28 mouse cellular contexts compared by ENCODE assay signal in the genomic region with DNA sequence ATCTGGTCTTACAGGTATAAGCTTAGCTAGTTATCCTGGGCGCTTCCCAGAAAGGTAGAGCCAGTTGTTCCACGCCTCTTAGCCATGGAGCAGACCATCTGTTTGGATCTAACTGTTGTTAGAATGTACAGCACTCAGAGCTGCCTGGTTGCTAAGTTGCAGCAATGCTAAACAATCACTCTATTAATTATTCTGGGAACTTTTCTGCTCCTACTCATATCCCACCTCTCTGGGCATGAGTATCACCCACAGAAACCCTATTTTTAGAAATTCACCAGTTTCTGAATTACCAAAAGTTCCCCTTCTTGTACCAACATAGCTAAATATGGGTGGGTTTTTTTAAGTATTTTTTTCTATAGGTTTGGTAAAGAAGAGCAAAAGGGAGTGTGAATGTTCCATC. TPM values are rescaled to one million over a fixed set of nuclear protein-coding genes. Genes with fewer than 3 reads are reported as not detected.
A peak's percentile ranks its signal among the peaks of the same experiment; 100 is the strongest.
DNase-seq lines count a peak whose midpoint lies in the region; ATAC-seq and TF ChIP-seq lines count a peak whose summit lies in the region.
"Had no signal": no experiment of that assay in that cellular context is flagged by ENCODE, and none has a peak within 500 bp of the region (broad histone marks: within the 10 kb centered on the region; RNA-seq: fewer than 3 reads in every experiment).

No protein-coding gene starts in this region.

- TF ChIP-seq CTCF in CH12.LX (conservative IDR thresholded peaks at IDR 0.05 in 1 of 2, IDR thresholded peaks at IDR 0.05 in 1 of 2; ENCODE audit: low read depth in 2 of 2, low read length in 2 of 2): no peak

- no peaks in the 10 kb centered on the region for H3K79me2 ChIP-seq in CH12.LX (replicated peaks; ENCODE audit: control insufficient read depth, extremely low read depth, insufficient read depth, poor library complexity, severe bottlenecking)

- H3K4me2 ChIP-seq in limb, embryonic 12.5 days: 0 out of 2 replicates have a peak overlapping the region, but pooled peaks have one; percentile 4
- no peak overlapping the region for H3K4me2 ChIP-seq in CH12.LX (ENCODE audit: insufficient read depth, low read depth, poor library complexity, severe bottlenecking)
- no peak overlapping the region for H3K4me2 ChIP-seq in forebrain, embryonic 12.5 days
- H3K4me2 ChIP-seq: embryonic facial prominence, embryonic 13.5 days; hindbrain, embryonic 12.5 days; kidney, embryonic 15.5 days; liver, embryonic 15.5 days; midbrain, embryonic 15.5 days; neural tube, embryonic 12.5 days had no signal

- no peak overlapping the region for H3K9ac ChIP-seq in limb, embryonic 12.5 days (replicated peaks)
- H3K9ac ChIP-seq in CH12.LX (ENCODE audit: insufficient read depth, low read depth): no peak overlapping the region
- H3K9ac ChIP-seq in forebrain, embryonic 12.5 days: no peak overlapping the region
- H3K9ac ChIP-seq: embryonic facial prominence, embryonic 13.5 days; hindbrain, embryonic 12.5 days; kidney, embryonic 15.5 days; liver, embryonic 15.5 days; midbrain, embryonic 15.5 days; neural tube, embryonic 12.5 days had no signal

- H3K4me1 ChIP-seq in limb, embryonic 12.5 days (replicated peaks): peaks cover 17% of the 10 kb centered on the region
- peaks cover 4% of the 10 kb centered on the region; the same call in 1 of the 2 replicates for H3K4me1 ChIP-seq in limb, embryonic 10.5 days
- peaks cover 16 to 32% of the 10 kb centered on the region in 2 experiments; a peak in 3 of 4 replicates for H3K4me1 ChIP-seq in CH12.LX (ENCODE audit: control insufficient read depth in 1 of 2, insufficient read depth in 2 of 2)
- no peaks in the 10 kb centered on the region for H3K4me1 ChIP-seq in forebrain, embryonic 12.5 days
- H3K4me1 ChIP-seq: hindbrain, embryonic 12.5 days; kidney, embryonic 15.5 days; liver, embryonic 15.5 days; midbrain, embryonic 15.5 days; neural tube, embryonic 12.5 days had no signal

- H3K27ac ChIP-seq in limb, embryonic 12.5 days: no peak overlapping the region
- H3K27ac ChIP-seq in limb, embryonic 10.5 days: no peak overlapping the region
- H3K27ac ChIP-seq in CH12.LX (ENCODE audit: insufficient read depth, low read depth): no peak overlapping the region
- H3K27ac ChIP-seq in forebrain, embryonic 12.5 days: no peak overlapping the region
- H3K27ac ChIP-seq: embryonic facial prominence, embryonic 13.5 days; heart, adult 2 months; hindbrain, embryonic 12.5 days; kidney, embryonic 15.5 days; liver, embryonic 15.5 days; macrophage; midbrain, embryonic 15.5 days; neural tube, embryonic 12.5 days had no signal

- ATAC-seq in limb, embryonic 12.5 days (ENCODE audit: insufficient number of reproducible peaks, insufficient read depth, low FRiP score, low TSS enrichment, low read depth): no peak
- ATAC-seq in forebrain, embryonic 12.5 days (ENCODE audit: low FRiP score): no peak
- ATAC-seq: forebrain, embryonic 14.5 days; midbrain, embryonic 15.5 days; Patski had no signal

- no peak for TF ChIP-seq POLR2A in CH12.LX (IDR thresholded peaks at IDR 0.05; ENCODE audit: low read depth, low read length)

- 84% methylated on average over 2 of the region's 2 CpGs for WGBS in limb, embryonic 12.5 days
- WGBS in limb, embryonic 10.5 days: 80% methylated on average over 2 of the region's 2 CpGs
- 86% methylated on average over 2 of the region's 2 CpGs for WGBS in forebrain, embryonic 12.5 days

- in situ Hi-C loops in CH12.LX (cut with MboI; ENCODE audit: low pct_ligation_motif_present, low pct_unique_long_range_greater_than_20kb, low sequenced_read_pairs): no loop called here

- no peak overlapping the region for H3K4me3 ChIP-seq in limb, embryonic 12.5 days (replicated peaks)
- H3K4me3 ChIP-seq in limb, embryonic 10.5 days: no peak overlapping the region
- H3K4me3 ChIP-seq in CH12.LX (replicated peaks in 1 of 3; ENCODE audit: low read depth in 2 of 3, low read length in 2 of 3, poor library complexity in 1 of 3): no peak overlapping the region
- H3K4me3 ChIP-seq in forebrain, embryonic 12.5 days (replicated peaks): no peak overlapping the region
- H3K4me3 ChIP-seq: embryonic facial prominence, embryonic 13.5 days; heart, adult 2 months; hindbrain, embryonic 12.5 days; kidney, embryonic 15.5 days; liver, embryonic 15.5 days; midbrain, embryonic 15.5 days; neural tube, embryonic 12.5 days had no signal

- DNase-seq in frontal cortex, adult 2 months (ENCODE audit: extremely low spot score in 1 of 2, low spot score in 1 of 2): peak; percentile 23 to 25
- DNase-seq in frontal cortex, postnatal 25 days (ENCODE audit: low spot score in 2 of 2): no peak
- DNase-seq in limb, embryonic 10.5 days (ENCODE audit: low spot score): no peak
- peak; percentile 54 for DNase-seq in CH12.LX (ENCODE audit: extremely low read depth)
- peak; percentile 25 to 37 for DNase-seq in layer of hippocampus, adult 8-10 months (ENCODE audit: low spot score in 2 of 2)
- no peak for DNase-seq in spleen, adult 12 weeks (ENCODE audit: low spot score)
- DNase-seq: adrenal gland, adult 2 months; cerebellum, adult 18-20 months; cerebellum, postnatal 25 days; gastrocnemius, postnatal 25 days; heart, adult 2 months; kidney, adult 11 months; kidney, postnatal 4 days; liver; thymus, adult 2 months; thymus, postnatal 4 days had no signal

- no peaks in the 10 kb centered on the region for H3K27me3 ChIP-seq in limb, embryonic 12.5 days
- H3K27me3 ChIP-seq in limb, embryonic 10.5 days (ENCODE audit: low read depth, poor library complexity, severe bottlenecking): no peaks in the 10 kb centered on the region
- no peaks in the 10 kb centered on the region for H3K27me3 ChIP-seq in CH12.LX (replicated peaks)
- H3K27me3 ChIP-seq in forebrain, embryonic 12.5 days: no peaks in the 10 kb centered on the region
- H3K27me3 ChIP-seq: embryonic facial prominence, embryonic 13.5 days; hindbrain, embryonic 12.5 days; kidney, embryonic 15.5 days; liver, embryonic 15.5 days; midbrain, embryonic 15.5 days; neural tube, embryonic 12.5 days; Patski had no signal

- H3K36me3 ChIP-seq in limb, embryonic 12.5 days: no peaks in the 10 kb centered on the region
- no peaks in the 10 kb centered on the region for H3K36me3 ChIP-seq in limb, embryonic 10.5 days
- H3K36me3 ChIP-seq in CH12.LX (replicated peaks in 1 of 2; ENCODE audit: control insufficient read depth in 1 of 2, insufficient read depth in 1 of 2, low read length in 1 of 2): no peaks in the 10 kb centered on the region
- H3K36me3 ChIP-seq in forebrain, embryonic 12.5 days (replicated peaks): no peaks in the 10 kb centered on the region
- H3K36me3 ChIP-seq: embryonic facial prominence, embryonic 13.5 days; G1E; hindbrain, embryonic 12.5 days; kidney, embryonic 15.5 days; liver, embryonic 15.5 days; midbrain, embryonic 15.5 days; neural tube, embryonic 12.5 days had no signal

- no peaks in the 10 kb centered on the region for H3K9me3 ChIP-seq in limb, embryonic 12.5 days
- no peaks in the 10 kb centered on the region for H3K9me3 ChIP-seq in limb, embryonic 10.5 days (replicated peaks)
- no peaks in the 10 kb centered on the region for H3K9me3 ChIP-seq in CH12.LX (replicated peaks; ENCODE audit: low read length)
- H3K9me3 ChIP-seq in forebrain, embryonic 12.5 days: no peaks in the 10 kb centered on the region
- H3K9me3 ChIP-seq: embryonic facial prominence, embryonic 13.5 days; G1E; hindbrain, embryonic 12.5 days; kidney, embryonic 15.5 days; liver, embryonic 15.5 days; midbrain, embryonic 15.5 days; neural tube, embryonic 12.5 days had no signal

- peak; percentile 66 for TF ChIP-seq EP300 in CH12.LX (IDR thresholded peaks at IDR 0.05; ENCODE audit: low read length)

- dilution Hi-C loops in CH12.LX (cut with MboI; ENCODE audit: extremely low pct_ligation_motif_present, extremely low pct_unique_long_range_greater_than_20kb, low sequenced_read_pairs): no loop called here

- no peak for TF ChIP-seq RAD21 in CH12.LX (IDR thresholded peaks at IDR 0.05; ENCODE audit: low read depth, low read length)

TF ChIP-seq in CH12.LX, 34 proteins besides CTCF, POLR2A, EP300 and RAD21:
- TF ChIP-seq ZC3H11A (IDR thresholded peaks at IDR 0.05; ENCODE audit: low read depth, low read length): no peak
- peak; percentile 69 for TF ChIP-seq BHLHE40 (IDR thresholded peaks at IDR 0.05; ENCODE audit: low read depth, low read length)
- peak; percentile 94 for TF ChIP-seq MEF2A (IDR thresholded peaks at IDR 0.05; ENCODE audit: borderline replicate concordance, low read depth, low read length)
- TF ChIP-seq PAX5 (IDR thresholded peaks at IDR 0.05; ENCODE audit: low read length): no peak
- peak; percentile 42 for TF ChIP-seq ETS1 (conservative IDR thresholded peaks at IDR 0.05; ENCODE audit: low read depth, low read length)
- peak; percentile 71; the same call in 1 of the 2 replicates for TF ChIP-seq IRF4 (IDR thresholded peaks at IDR 0.05; ENCODE audit: low read depth, low read length)
- TF ChIP-seq UBTF (IDR thresholded peaks at IDR 0.05; ENCODE audit: low read depth, low read length): no peak
- no peak for TF ChIP-seq ZKSCAN1 (IDR thresholded peaks at IDR 0.05; ENCODE audit: borderline replicate concordance, low read depth, low read length)
- no peak for TF ChIP-seq RCOR1 (conservative IDR thresholded peaks at IDR 0.05; ENCODE audit: low read depth, low read length)
- TF ChIP-seq JUND (conservative IDR thresholded peaks at IDR 0.05; ENCODE audit: low read depth, low read length): no peak; the same call in 1 of the 2 replicates
- no peak for TF ChIP-seq TCF12 (IDR thresholded peaks at IDR 0.05; ENCODE audit: low read depth, low read length)
- TF ChIP-seq SMC3 (IDR thresholded peaks at IDR 0.05; ENCODE audit: low read depth, low read length): no peak
- no peak for TF ChIP-seq CHD1 (IDR thresholded peaks at IDR 0.05; ENCODE audit: low read depth, low read length)
- TF ChIP-seq MXI1 (IDR thresholded peaks at IDR 0.05; ENCODE audit: low read depth, low read length): no peak
- TF ChIP-seq ZNF384 (IDR thresholded peaks at IDR 0.05; ENCODE audit: low read depth, low read length): peak; percentile 84
- TF ChIP-seq MAFK (IDR thresholded peaks at IDR 0.05; ENCODE audit: insufficient replicate concordance, low read length): 0 out of 2 replicates have a peak, but pooled peaks have one; percentile 21
- TF ChIP-seq CHD2 (IDR thresholded peaks at IDR 0.05; ENCODE audit: low read length): no peak
TF ChIP-seq in CH12.LX: peak in this region for 6.

RNA-seq across cellular contexts. Expression of a gene that starts 43.4 kb away (rescaled TPM):
- 49.5 and 59.6 TPM in 2 replicates for polyA plus RNA-seq in frontal cortex, adult 2 months (2012; rRNA removed)
- polyA plus RNA-seq in limb, embryonic 12.5 days (2016; fragmentation: Nextera tagmentation; extraction: Ambion mirVana): 9.6 and 11.3 TPM in 2 replicates
- 1.3 and 3.3 TPM in 2 replicates for polyA plus RNA-seq in limb, embryonic 10.5 days (2016; fragmentation: Nextera tagmentation; extraction: Ambion mirVana)
- total RNA-seq in CH12.LX (2012; rRNA removed) (3.0 and 4.2 TPM in 2 replicates), CH12.LX (2014; rRNA removed) (2.4 and 2.8 TPM in 2 replicates)
- polyA plus RNA-seq in CH12.LX (2012; ENCODE audit: insufficient read length, low read depth): 3.8 and 6.4 TPM in 2 replicates
- 100 to 1,000 TPM; 116 to 149 (median 137) TPM for total RNA-seq in layer of hippocampus, adult 8-10 months (2022)
- polyA plus RNA-seq in forebrain, embryonic 12.5 days (2016; fragmentation: Nextera tagmentation; extraction: Ambion mirVana): 9.1 and 11.1 TPM in 2 replicates

Comparison
In these comparisons a context has a peak if more than half of its experiments do, and no peak if none do; other contexts are left out.
1. DNase-seq: peak in frontal cortex, adult 2 months (2 of 2), CH12.LX (single experiment) and layer of hippocampus, adult 8-10 months (2 of 2); none in frontal cortex, postnatal 25 days (0 of 2), limb, embryonic 10.5 days (single experiment) and spleen, adult 12 weeks (single experiment).